Comparison of ENCODE assay signal across 8 mouse cellular contexts in the genomic region with DNA sequence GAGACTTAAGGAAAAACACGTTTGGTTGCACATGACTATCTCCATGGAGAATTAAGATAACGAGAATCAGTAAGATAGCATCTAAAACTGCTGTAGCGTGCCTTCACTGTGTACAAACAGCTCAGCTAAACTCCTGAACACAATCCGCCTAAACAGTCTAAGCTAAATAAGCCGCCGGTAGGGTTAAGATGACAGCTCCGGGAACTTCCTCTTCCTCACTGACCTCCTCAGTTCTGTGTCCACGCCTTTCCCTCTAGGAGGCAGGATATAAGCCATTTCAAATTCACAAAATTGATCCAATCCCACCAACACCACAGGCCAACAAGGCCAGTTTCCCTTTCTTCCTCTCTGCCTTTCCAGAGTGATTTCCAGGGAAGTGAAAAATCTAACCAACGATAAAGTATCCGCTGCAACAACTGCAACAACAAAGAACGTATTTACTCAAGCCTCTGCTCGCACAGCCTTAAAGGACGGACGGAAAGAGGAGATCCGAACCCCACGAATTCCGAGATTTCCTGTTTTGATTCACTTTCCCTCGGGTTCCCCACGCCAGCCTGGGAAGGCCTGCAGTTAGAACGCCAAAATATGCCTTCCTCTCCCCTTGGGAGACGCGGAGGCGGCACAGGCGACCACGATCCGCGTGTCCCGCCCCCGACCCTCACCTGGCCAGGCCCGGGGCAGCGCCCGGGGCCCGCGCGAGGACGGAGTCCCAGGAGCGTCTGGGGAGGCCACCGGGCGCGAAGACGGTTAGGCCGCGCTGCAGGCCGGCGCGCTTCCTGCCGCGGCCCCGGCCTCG. TPM values are rescaled to one million over a fixed set of nuclear protein-coding genes. Genes with fewer than 3 reads are reported as not detected.
A peak's percentile ranks its signal among the peaks of the same experiment; 100 is the strongest.
DNase-seq lines count a peak whose midpoint lies in the region; ATAC-seq and TF ChIP-seq lines count a peak whose summit lies in the region.

No protein-coding gene starts in this region.

- no peaks in the 10 kb centered on the region for H3K9me3 ChIP-seq in E14TG2a.4 (ENCODE audit: low read length)
- no peaks in the 10 kb centered on the region for H3K9me3 ChIP-seq in embryonic facial prominence, embryonic 12.5 days

- under 1% methylated on average over 50 of the region's 50 CpGs for WGBS in embryonic facial prominence, embryonic 12.5 days

- no peaks in the 10 kb centered on the region for H3K36me3 ChIP-seq in E14TG2a.4 (ENCODE audit: insufficient read depth, low read length)
- no peaks in the 10 kb centered on the region for H3K36me3 ChIP-seq in embryonic facial prominence, embryonic 12.5 days

- no peak for ATAC-seq in embryonic facial prominence, embryonic 12.5 days (ENCODE audit: insufficient number of reproducible peaks, insufficient read depth, low FRiP score, low TSS enrichment)

- 0 out of 2 replicates have a peak, but pooled peaks cover 9% of the 10 kb centered on the region for H3K27me3 ChIP-seq in E14TG2a.4 (ENCODE audit: insufficient read depth, low read length)
- no peaks in the 10 kb centered on the region for H3K27me3 ChIP-seq in embryonic facial prominence, embryonic 12.5 days

- no peak for TF ChIP-seq CTCF in E14TG2a.4 (conservative IDR thresholded peaks at IDR 0.05; ENCODE audit: low read length)

- H3K4me2 ChIP-seq in embryonic facial prominence, embryonic 12.5 days (replicated peaks), result peak overlapping the region; percentile 71

- H3K27ac ChIP-seq in embryonic facial prominence, embryonic 12.5 days, result peak overlapping the region; percentile 99

- intact Hi-C loops in heart, postnatal 14 days (cut with DNase I), result loop anchor here (5.0 kb wide), 2 partner anchors 48 to 73 kb away; no protein-coding TSS in a partner anchor

- peak overlapping the region; percentile 85 for H3K4me3 ChIP-seq in E14TG2a.4 (replicated peaks; ENCODE audit: low read length)
- H3K4me3 ChIP-seq in embryonic facial prominence, embryonic 12.5 days, result peak overlapping the region; percentile 94

- peak overlapping the region; percentile 99 for H3K9ac ChIP-seq in embryonic facial prominence, embryonic 12.5 days

- peak; percentile 59 for DNase-seq in adrenal gland, postnatal 10 days
- peak; percentile 35 to 37 for DNase-seq in heart, postnatal 14 days
- DNase-seq in layer of hippocampus, adult 9-10 months (ENCODE audit: low spot score), result peak; percentile 11
- peak; percentile 42 for DNase-seq in lung, postnatal 14 days
- DNase-seq in retina, adult 2 months (ENCODE audit: low read depth, low spot score), result peak; percentile 66
- peak; percentile 55 for DNase-seq in yolk sac, embryonic 10.5 days (ENCODE audit: low spot score)

- peaks cover 18% of the 10 kb centered on the region for H3K4me1 ChIP-seq in E14TG2a.4 (replicated peaks; ENCODE audit: low read depth, low read length)
- H3K4me1 ChIP-seq in embryonic facial prominence, embryonic 12.5 days, result peaks cover 20% of the 10 kb centered on the region

RNA-seq across cellular contexts. Expression of a gene that starts 3.3 kb away (rescaled TPM):
- 10 to 100 TPM; 81.8 to 95.3 TPM for total RNA-seq in adrenal gland, postnatal 10 days (2021)
- polyA plus RNA-seq in embryonic facial prominence, embryonic 12.5 days (2016; fragmentation: Nextera tagmentation; extraction: Ambion mirVana), result 20.0 and 21.9 TPM in 2 replicates
- 10 to 100 TPM; 76.2 to 81.2 TPM for total RNA-seq in heart, postnatal 14 days (2021)

RNA-seq across cellular contexts. Expression of a gene that starts 48.6 kb away (rescaled TPM):
- 10 to 100 TPM; 24.1 to 27.5 TPM for total RNA-seq in adrenal gland, postnatal 10 days (2021)
- 23.1 and 24.0 TPM in 2 replicates for polyA plus RNA-seq in embryonic facial prominence, embryonic 12.5 days (2016; fragmentation: Nextera tagmentation; extraction: Ambion mirVana)
- total RNA-seq in heart, postnatal 14 days (2021), result 10 to 100 TPM; 25.5 to 28.0 TPM

Comparison
In these comparisons a context has a peak if more than half of its experiments do, and no peak if none do; other contexts are left out.
1. DNase-seq: peak in every context shown above with its lines; median percentile 66 in retina, adult 2 months; 59 in adrenal gland, postnatal 10 days; 55 in yolk sac, embryonic 10.5 days; 42 in lung, postnatal 14 days; 36 in heart, postnatal 14 days; 11 in layer of hippocampus, adult 9-10 months.